Mouse (Mus musculus) thymus, postnatal 14 days (tissue): Measurements from ENCODE around the gene Nkiras1.

ENCODE experiments used
- DNase-seq: peaks from one replicate; pipeline ENCODE4 v3.0.0; 2021

Nkiras1 gene

DNA sequence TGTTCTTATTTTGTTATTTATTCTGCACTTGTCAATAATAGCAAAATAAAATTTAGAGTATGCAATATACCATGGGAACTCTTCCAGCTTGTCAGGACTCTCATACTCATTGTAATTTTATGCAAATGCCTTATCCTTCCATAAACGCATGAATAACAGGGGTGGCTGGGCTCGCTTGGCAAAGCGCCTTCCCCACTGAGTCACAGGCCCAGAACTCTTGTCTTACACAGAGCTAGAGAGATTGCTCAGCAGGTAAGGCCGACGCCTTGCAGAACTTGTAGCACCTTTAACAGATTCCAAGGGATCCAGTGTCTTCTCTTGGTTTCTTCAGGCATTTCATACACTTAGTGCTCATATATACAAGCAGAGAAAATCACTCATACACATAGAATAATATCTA lies 9.4 kb downstream of the Nkiras1 start:
- no peak for DNase-seq

DNA sequence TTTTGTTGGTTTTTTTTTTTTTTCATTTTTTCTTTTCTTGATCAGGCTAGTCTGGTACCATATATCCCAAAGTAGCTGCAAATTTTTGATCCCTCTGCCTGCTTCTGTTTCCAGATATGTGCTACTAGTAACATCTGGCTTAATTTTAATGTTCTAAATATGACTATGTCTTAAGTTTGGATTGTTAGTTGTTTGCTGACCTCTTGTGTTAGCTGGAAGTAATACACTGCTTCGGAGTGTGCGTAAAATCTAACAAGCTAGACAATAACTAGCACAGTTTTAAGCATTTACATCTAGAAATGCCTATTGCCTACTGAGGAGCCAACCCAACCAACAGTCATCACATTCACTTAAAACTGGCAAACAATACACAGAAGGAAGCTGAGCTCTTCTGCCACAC lies 13.6 kb downstream of the Nkiras1 start:
- DNase-seq: peak; percentile 23

DNA sequence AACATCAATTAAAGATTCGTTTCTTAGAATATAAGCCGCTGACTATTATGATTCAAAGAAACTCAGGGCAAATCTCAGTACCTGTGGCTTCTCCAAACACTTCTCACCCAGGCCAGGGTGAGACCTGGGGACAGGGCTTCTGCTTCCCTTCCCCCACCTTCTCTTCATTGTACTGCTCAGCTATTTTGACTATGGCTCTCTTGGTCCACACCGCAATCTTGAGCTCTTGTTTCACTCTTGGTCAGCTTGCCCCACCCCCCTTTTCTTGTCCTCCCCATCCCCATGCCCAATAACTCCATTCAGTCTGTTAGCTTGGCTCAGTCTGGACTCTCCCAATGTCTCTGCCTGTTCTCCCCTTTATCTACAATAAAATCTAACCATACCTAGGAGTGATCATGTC lies 14.5 kb downstream of the Nkiras1 start:
- no peak for DNase-seq

DNA sequence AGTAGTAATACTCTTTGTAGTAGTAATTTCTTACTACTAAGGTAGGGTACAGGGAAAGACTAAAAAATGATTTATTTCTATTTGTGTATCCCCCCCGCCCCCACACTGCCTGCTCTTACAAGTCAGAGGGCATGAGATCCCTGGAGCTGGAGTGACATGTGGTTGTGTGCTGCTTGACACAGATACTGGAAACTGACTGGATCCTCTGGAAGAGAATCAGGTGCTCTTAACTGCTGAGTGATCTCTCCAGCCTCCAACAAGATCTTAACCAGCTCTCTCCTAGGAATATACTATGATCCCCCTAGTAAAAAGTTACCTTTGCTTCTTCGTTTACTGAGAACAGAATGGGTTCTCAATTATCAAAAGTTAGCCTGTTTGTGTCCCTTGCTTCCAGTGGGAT lies 15.5 kb downstream of the Nkiras1 start:
- DNase-seq: no peak

DNA sequence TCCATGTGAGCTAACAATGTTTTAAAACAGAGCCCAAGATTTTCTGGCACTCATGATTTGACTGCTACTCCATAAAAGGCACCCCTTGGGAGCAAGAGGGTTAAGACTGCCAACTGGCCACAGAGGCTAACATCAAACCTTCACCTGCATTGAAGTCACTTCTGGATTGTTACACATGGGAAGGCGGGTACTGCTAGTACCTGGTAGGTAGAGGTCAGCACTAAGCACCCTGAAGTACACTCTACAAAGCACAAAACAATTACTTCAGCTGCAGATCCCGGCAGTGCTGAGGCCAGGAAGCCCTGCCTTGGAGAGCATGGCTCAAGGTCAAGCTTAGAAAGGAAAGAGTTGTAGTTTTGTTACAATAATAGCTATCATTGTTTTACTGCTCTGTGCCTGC lies 16.5 kb downstream of the Nkiras1 start:
- DNase-seq: no peak

DNA sequence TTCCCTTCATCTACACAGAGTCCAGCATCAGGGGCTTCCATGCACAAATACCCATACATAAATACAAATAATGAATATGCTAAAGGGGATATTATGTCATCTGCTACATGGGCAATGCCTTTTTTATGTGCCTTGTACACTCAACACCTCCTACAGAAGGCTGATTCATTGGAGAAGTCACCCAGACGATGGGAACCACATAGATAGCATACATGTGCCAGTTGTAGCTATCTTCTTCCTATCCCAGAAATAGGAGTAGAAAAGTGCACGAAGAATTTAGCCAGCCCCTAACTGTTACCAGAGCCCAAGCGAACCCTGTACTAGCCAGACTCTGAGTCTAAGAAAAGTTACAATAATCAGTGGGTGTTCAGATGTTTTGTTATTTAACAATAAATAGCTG lies 21.2 kb downstream of the Nkiras1 start:
- no peak for DNase-seq

DNA sequence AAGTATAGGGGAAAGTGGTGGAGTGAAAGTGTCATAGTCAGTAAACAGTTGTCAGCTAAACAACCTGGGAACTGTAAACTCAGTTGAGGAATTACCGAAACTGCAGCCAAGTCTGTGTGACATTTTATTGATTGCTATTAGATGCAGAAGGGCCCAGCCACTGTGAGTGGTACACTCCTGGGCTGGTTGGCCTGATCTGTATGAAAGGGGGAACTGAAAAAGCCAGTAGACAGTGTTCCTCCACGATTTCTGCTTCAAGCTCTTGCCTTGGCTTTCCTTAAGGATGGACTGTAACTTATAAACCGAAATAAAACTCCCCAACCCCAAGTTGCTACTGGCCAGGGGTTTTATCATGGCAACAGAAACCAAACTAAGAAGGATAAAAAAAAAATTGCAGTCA lies 21.6 kb downstream of the Nkiras1 start:
- no peak for DNase-seq

DNA sequence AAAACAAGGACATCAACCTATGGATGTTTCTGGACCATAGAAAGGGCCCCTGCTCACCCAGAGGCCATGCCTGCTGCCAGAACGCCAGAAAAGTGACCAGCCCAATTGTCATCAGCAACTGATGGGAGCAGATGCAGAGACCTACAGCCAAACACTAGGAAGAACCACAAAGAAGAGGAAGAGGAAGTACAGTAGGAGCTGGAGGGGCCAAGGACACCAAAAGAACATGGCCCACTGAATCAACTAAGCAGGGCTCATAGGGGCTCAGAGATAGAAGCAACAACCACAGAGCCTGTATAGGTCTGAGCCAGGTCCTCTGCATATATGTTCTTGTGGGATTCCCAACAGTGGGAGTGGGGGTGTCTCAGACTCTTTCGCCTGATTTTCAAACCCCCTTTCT lies 26.5 kb downstream of the Nkiras1 start:
- DNase-seq: no peak

DNA sequence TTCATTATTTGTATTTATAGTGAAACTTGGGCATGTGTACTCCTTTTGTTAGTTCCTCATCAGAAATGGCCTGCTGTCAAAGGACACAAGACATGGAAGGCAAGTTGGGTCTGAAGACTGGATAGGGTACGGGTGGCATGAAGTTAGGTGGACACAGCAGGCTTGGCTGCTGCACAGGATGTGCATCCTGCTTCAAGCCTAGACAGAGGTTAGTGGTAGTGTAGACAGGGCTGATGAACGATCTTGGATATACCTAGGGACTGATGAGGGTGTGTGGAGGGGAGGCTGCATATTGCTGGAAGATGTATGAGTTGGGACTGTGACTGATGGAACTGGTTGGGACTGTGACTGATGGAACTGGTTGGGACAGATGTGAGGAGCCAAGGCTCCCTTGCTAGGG lies 27.9 kb downstream of the Nkiras1 start:
- DNase-seq: peak; percentile 10

DNA sequence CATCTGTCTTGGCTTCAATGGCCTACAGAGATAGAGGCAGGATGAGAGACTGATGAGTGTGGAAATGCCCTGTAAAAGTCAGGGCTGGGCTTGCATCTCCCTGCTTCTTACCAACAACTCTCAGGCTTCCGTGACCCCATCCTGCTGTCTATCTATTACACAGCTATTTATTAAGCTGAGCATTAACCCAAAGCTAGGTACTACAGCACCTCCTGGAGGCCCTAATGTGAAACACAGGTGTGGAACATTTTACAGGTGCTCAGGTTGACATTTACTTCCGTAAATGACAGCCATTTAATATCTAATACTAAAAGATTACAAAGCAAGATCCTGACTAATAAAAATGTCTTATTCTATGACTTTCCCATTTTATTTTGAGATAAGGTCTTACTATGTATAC lies 29.7 kb downstream of the Nkiras1 start:
- no peak for DNase-seq

DNA sequence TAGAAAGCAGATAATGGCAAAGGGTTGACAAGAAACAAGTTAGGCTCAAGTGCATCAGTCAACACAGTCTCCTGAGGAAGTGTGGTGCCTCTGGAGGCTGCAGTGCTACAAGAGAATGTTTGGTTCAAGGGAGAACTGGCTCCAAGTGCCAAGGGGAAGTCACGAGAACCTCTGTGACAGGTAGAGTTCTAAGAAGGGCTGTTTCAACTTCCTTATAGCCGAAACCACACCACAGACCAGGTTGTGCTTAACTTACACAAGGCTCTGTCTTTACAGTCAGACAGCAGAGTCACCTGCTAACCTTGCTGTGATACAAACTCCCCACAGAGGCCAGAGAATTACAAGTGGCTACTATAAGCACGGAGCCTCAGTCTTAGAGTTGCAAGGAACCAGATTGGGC lies 30.7 kb downstream of the Nkiras1 start:
- DNase-seq: peak; percentile 22

DNA sequence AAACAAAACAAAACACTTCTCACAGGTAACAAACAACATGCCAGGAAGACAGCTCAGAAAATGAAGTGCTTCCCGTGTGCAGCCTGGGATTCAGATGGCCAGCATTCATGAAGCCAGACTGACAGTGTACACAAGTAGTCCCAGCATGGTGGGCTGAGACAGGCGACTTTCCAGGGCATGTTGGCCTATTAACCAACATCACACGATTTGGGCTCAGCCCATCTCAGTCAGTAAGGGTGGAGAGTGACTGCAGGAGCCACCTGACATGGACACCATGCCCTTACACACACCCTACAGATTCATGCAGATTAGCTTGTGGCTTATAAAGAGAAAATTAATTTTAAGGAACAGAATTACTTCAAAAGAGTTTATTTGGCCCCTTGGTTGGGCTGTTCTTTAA lies 31.8 kb downstream of the Nkiras1 start:
- DNase-seq: no peak

DNA sequence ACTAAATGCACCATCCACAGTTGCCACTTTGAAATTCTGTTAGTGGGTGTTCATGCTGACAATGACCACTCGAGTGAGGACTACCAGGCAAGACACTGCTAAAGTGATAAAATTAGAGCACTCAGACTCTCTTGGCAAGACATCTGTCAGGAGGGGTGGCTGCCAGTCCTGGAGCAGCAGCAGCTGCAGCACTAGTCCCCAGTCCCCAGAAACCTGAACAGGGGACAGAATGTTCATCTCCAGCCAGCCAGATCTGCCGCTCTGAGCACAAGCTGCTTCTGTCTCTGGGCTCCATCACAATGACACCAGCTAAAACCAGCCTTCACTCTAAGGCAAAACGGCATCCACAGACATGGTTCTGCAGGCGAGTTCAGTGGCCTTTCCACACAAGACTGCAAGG lies 32.3 kb downstream of the Nkiras1 start:
- DNase-seq: peak; percentile 17

DNA sequence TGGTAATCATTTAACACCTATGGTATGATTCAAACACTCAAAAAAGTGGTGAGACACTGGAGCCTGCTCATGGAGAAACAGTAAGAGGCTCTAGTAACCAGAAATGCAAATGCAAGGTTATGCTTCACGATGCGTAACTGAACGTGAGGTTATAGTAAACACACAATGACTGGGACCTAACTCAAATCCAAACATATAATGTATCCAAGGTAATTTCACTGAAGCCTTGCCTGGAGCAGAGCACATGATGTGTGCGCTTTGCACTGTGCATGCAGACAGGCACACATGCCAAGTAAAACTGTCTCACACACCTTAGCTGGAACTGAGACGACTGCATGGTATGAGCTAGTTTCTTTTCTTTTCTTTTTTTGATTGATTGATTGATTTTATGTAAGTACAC lies 33.2 kb downstream of the Nkiras1 start:
- no peak for DNase-seq

DNA sequence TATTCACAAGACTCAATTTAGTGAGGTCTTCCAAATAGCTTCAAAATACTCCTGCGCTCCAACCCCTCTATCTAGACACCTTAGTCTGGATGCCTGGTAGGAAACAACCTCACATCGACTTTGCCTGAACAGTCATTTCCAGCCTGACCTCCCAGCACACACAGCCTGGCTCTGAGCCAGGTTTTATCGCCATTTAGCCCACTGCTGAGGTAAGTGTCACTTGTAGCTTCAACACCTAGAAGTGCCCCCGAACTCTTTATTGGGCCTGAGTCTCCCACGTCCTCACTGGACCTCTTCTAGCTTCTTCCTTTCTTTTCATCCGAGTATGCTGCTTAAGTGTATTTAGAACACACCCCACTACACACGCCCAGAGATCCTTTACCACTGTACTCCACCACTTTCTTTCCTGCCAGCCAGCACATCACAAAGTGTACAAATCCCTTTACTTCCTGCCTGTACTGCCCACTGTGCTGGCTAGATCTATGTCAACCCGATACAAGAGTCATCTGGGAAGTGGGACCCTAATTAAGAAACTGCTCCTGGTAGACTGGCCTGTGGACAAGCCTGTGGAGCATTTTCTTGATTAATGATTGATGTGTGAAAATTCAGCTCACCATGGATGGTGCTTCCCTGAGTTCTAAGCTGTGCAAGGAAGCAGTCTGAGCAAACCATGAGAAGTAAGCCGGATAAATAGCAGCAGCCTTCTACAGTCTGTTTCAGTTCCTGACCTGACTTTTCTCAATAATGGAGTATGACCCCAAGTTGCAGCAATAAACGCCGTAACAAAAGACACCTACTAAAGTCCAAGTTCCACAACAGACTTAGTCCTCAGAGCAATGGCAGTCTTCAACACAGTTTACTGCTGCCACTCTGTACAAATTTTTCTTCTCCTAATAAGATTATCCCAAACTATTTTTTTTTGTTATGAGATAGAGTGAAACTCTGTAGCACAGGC lies 46.8 kb downstream of the Nkiras1 start:
- no peak for DNase-seq

DNA sequence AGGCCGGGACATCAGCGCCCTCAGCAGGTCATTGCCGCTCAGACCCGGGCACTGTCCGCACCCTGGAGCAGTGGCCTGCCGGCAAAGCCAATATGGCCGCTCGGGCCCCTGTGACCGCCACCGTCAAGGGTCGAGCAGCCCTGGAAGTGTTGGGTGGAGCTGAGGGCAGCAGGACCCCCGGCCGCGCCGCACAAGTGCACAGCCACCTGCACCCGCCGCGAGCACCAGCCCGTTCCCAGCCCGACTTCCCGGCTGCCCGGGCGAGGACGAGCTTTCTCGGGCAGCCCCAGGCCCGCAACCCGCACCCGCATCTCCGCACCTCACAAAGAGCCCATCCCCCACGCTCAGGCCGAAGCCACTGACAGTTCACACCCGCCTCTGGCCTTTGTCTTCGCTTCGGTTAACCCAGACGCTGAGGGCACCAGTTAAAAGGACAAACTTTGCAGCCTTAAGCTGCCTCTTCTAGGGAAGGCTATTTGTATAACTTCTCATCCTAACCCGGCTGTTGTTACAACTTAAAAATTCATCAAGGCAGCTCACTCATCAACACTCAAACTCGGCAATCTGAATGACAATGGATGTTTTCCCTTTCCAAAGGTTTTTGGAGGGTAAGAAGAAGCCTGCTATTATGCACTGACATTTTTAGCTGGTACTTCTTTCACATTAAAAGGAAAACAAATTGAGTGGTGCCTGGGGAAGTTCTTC lies 56.2 kb downstream of the Nkiras1 start:
- DNase-seq: peak; percentile 29

DNA sequence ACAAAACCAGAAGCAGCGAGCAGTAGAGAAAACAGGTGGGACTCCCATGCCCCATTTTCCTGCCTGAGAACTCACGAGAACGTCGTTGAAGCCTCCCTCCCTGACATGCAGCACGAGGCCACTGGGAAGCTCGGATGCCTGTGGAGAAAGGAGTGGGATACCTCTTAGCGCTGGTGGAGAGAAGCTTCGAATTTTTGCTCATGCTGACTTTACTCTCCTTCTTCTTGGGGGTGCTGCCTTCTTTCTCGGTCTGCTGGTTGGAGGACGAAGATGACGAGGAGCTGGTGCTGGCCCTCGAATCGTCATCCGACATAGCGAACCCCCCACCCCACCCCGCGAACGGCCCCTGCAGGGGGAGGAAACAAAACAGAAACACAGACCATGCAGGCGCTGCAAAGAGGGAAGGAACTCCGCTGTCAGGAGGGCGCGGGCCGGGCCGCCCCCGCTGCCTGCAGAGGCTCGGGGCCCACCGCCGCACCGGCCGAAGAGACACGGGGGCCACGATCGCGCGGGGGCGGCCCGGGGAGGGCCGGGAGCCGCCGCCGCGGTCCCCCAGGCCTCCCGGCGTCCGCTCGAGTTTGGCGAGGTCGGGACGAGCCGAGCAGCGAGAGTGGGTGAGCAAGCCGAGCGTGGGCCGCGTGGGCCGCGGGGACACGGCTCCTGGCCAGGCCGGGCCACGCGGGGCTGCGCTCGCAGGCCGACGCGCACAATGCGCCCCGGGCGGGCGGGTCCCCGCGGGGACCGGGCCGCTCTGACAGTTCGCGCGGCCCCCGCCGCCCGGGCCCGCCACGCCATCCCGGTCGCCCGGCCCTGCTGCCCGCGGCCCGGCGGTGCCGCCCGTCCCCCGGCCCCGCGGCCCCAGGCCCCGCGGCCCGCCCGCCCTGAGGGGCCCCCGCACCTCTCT lies 60.1 kb downstream of the Nkiras1 start:
- DNase-seq: peak; percentile 74

DNA sequence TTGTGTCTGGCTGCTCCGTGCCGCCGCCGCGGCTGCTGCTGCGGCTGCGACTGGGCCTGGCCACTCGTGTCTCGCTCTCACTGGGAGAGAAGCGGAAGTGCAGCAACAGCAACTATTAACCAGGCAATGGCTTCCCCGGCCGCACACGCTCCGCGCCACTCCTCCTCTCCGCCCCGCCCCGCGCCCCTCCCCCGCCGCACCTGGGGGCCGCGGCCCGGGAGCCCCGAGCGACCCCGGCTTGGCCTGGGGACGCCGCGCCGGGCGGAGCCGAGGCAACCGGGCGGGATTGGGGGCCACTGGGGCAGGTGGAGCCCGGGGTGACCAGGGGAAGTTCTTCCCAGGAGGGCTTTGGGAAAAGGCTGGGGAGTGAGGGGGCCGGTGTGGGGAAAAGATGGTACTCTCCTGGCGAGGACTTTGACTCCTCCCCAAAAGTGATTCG lies 60.8 kb downstream of the Nkiras1 start, which contains the start of gene Ube2e1:
TSS of gene Ube2e1 (minus strand) at position 167 of the 439 bp plus-strand sequence.
- DNase-seq: peak; percentile 89
